Mouse (Mus musculus): ENCODE data around the gene Nfia.

Nfia gene

GRCm38 (mm10) chr4:97816753-97817152 lies 44.2 kb downstream of the Nfia start:
- DNase-seq (ENCODE audit: low read depth) = no peak

DNA sequence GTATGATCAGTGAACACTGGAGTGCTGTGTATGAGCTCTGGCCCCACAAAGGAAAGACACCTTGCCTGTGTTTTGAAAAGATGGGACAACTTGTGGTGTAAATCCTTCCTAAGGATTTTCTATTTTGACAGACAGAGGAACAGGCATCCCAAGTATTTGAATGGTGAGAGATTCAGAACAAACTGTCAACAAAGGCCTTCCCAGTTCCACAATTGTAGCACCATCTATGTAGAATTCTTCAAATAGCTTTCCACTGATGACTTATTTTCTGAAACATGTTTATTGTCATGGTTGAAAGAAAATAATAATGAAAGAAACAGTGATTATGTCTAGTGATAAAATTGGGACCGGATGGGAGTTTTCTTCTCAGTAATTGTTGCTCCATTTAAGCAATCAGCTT lies 45.2 kb downstream of the Nfia start:
- no peak for DNase-seq (ENCODE audit: low read depth)

- DNase-seq (ENCODE audit: low read depth) = no peak
These were observed 46.0 kb downstream of the Nfia start for GRCm38 (mm10) chr4:97818498-97818897.

- DNase-seq (ENCODE audit: low read depth) = no peak
These were observed 46.6 kb downstream of the Nfia start for GRCm38 (mm10) chr4:97819101-97819500.

- no peak for DNase-seq (ENCODE audit: low read depth)
These were observed 48.1 kb downstream of the Nfia start for GRCm38 (mm10) chr4:97820474-97821259.

DNA sequence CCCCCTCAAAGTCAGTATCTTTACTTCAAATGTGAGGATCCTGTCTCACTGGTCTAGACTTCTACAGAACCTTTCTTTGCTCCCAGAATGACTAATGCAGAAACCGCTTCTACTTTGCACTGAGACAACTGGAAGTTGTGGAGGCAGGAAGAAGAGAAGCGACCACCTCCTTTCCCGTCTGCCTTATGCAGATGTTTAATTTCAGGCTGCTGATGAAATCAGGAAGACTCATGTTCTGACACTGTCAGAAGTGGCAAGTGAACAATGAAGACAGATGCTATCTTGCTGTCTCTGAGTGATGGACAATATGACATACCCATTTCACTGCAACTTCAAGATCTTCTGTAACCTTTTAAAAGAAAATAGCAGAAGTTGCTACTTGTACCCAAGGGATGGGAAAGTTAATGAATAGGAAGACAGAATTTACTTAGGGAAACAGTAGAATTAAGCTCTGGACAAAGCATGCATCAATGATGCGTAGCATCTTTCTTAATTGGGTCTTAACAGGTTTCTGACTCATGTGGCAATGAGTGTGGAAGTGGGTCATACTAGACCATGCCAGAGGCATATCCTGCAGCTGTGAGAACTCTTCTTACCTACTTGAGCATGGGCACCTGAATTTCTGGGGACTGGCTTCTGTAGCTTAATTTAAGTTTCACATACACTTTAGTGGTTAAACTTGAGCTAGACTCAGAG lies 49.2 kb downstream of the Nfia start:
- no peak for DNase-seq (ENCODE audit: low read depth)

GRCm38 (mm10) chr4:97823512-97823911 lies 51.0 kb downstream of the Nfia start:
- DNase-seq (ENCODE audit: low read depth) = no peak

DNA sequence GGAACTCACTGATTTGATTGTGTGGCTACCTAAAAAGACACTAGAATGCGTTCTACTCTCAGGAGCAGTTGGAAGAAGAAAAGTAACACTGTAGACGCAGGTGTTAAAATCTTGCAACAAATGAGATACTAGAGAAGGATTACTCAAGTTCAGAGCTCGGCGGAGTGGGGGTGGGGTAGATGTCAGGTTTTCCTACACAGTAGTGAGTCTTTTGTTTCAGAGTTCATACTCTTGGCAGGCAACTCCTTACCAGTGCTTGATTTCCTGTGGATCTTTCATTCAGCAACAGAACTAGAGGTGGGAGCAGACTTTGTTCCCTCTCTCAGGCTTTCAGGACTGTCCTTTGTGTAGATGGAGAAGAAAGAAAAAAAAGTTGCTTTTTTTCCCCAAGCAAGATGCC lies 51.9 kb downstream of the Nfia start:
- DNase-seq (ENCODE audit: low read depth) = no peak

DNA sequence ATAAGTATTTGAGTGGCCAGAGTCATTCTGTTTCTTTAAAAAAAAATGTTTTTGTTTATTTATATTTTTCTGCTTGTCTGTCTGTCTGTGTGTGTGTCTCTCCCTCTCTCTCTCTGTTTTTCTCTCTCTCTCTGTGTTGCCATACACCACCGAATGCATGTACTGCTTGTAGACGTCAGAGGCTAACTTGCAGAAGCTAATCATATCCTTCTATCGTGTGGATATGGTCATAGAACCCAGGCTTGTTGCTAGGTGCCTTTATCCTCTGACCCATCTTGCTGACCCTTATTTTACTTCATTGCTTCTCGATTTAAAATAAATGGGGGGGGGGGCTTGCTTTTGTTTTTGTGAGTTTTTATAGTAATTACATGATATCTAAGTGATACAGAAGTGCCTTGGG lies 52.9 kb downstream of the Nfia start:
- DNase-seq (ENCODE audit: low read depth) = no peak

DNA sequence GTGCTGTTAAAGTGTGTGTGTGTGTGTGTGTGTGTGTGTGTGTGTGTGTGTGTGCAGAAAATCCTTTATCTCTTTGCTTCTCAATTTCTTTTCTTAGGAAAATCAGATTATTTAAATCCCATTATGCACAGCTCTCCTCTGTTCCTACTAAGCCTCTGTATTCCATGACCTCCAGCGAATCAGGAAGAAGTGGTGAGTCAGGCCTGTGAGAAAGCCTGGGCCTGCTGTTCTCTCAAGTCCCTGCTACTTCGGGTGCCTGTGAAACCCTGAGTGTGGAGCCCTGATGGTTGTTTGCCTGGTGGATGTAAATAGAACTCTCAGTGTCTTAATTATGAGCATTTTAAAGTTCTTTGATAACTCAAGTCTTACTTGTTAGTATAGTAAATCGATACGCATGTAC lies 53.3 kb downstream of the Nfia start:
- DNase-seq (ENCODE audit: low read depth) = no peak

DNA sequence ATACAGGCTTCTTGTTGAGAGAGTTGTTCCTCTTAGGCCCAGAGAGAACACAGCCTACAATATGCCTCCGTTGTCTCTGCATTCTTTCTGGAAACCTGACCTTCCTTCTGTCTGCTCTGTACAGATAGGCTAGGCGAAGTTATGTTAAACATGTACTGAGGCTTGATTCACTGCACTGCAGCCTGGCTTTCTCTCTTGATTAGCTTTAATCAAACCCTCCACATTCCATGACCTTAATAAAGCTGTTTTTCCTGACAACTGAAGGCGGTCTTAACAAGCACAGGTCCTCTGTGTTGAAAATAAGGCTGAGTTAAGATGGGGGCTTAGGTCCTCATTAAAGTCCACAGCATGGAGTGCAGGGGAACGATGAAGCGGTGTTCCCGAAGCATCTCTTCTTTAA lies 54.6 kb downstream of the Nfia start:
- DNase-seq (ENCODE audit: low read depth) = no peak

DNA sequence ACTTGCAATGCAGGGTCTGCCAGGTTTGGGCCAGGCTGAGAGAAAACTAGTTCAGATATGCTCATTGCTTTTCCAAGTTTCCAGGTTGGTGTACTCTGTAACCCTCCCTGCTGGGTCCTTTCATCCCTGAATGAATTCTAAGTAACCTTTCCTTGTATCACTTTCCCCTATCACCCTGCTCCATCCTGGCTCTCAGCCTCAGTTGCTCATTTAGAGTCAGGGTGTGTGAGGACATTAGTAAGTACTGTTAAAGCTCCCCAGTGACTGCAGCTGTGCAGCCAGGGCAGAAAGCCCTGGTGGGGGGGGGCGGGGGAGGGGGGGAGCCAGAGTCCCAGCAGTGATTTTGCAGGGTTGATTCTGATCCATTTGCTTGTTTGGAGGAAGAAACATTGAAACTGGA lies 56.0 kb downstream of the Nfia start:
- no peak for DNase-seq (ENCODE audit: low read depth)

DNA sequence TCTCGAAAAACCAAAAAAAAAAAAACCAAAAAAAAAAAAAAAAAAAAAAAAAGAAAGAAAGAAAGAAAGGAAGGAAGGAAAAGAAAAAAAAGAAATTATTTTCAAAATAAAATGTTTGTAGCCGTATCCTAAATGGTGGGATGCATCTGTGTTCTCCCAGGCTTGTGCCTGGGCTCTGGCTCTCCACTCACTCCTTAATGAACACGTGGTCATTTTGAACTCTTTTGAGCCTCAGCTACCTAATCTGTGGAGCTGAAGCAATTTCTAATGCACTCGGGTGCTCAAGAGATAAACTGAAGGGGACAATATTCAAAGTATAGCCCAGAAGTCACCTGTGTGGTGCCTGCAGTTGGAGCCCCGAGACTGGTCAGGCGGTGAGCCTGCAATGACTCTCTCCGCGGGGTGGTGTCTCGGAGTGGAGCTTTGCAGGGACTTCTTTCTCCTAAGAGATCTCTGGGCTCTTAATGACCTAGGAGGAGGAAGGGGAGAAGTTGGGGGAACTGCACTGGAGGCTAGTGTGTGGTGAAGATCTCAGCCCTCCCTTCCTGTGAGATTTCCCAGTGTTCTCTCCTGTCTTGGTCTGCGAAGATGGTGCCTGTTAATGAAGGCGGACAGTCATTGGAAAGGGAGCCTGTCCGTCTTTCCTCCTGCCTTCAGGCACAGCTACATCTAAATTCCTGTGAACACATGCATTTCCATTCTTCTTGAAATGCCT lies 57.0 kb downstream of the Nfia start:
- no peak for DNase-seq (ENCODE audit: low read depth)

DNA sequence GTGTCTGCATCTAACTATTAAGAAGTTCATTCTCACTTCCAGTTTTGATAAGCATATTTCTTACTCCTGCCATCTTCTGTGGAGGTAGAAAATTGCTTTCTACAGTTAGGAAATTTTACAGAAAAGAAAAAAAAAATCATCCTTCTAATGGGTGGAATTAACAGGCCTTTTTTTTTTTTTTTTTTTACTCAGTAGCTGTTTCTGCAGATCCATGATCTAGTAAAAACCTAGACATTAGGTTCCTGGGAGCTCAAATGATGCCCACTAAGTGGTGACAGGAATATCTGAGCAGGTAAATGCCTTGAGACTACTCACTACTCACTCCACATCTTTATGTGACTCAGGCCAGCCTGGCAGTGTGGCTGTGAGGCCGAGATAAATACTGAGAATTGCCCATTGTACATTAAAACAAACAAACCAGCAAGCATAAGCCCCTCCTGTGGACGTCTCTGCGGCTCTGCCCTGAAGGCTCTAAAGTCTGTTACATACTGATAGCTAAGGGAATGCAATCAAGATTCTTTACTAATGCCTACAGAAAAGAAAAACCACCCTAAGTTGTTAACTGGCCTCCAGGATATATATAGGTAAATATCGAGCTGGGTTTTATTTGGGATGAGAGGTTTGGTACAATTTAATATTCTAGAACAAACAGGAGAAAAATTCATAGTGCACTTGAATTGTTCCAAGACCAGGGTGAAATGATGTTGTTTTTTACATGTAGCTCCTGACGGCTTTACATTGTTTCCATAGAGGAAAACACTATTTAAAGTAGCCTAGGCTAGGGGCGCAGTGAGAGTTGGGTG lies 57.7 kb downstream of the Nfia start:
- no peak for DNase-seq (ENCODE audit: low read depth)

DNA sequence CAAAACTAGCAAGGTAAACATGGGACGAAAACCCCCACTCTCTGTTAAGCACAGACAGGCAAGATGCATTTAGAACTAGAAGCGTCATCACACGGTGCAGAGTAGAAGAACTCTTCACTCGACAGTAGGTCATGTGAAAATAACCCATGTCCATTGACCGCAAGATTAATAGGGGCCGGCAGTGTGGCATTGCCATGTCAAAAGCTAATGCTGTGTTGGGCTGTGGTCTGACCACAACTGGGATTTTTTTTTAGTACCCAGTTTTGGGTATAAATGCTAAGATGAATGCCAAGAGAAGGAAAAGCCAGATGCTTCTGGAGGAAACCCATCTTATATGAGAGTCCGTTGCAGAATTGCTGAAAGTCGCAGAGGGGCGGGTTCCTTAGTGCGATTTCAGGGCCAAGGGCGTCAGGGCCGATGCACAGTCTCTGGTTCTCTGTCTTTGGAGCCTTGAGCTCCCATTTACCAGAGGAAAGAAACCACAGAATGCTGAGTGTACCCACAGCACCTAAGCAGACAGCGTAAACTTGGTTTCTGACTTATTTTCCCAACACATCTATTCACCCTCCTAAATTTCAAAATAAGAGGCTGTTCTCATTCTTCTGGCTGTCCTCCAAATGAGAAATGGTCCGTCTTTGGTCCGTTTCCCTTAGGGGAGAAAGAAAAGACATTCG lies 58.5 kb downstream of the Nfia start:
- no peak for DNase-seq (ENCODE audit: low read depth)

DNA sequence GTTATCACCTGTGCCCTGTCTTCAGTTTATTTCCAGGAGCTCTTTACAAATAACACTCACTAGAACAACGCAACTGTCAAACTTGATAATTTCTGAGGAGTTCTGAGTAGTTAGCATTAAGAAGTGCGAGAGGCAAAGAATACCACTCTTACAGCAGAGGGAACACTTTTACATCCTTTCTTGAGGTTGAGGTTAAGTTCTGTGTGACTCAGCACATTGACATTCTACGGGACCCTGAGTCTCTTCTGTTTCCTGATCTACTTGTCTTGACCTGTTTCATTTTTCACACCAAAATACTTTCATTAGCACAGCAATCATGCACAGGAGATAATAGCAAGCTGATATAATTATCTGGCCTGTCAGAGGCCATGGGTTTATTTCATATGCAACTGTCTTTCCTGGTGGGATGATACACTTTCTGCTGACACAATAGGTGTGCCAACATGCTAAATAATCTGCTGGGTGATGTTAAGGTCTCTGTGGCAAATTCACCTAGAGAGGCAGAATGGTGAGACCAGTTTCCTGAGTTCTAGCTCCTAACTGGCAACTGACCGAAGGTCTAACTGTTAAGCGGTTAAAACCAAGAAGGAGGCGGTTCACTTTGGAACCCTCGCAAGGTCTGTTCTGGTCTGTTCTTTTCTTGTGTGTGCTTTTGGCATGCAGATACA lies 59.2 kb downstream of the Nfia start:
- no peak for DNase-seq (ENCODE audit: low read depth)

- DNase-seq (ENCODE audit: low read depth) = no peak
These were observed 59.7 kb downstream of the Nfia start for GRCm38 (mm10) chr4:97832279-97832640.

GRCm38 (mm10) chr4:97836812-97837211 lies 64.3 kb downstream of the Nfia start:
- DNase-seq (ENCODE audit: low read depth) = no peak

DNA sequence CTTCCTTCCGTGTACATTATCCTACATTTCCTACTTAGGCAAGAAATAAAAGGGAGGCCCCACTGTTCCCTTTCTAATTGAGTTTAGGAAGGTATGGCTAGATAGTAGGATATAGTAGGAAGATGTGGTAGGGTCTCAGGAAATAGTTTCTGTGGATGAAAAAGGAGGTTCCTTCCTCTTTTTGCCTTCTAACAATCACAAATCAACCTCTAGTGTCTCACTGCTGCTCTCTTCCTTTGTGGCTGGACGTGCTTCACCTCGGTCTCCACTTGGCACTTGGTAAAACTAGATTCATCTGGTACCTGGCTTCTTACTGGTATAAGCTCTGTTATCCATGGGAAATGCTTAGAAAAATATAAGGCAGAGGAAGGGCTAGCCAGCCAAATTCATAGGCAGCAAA lies 65.2 kb downstream of the Nfia start:
- no peak for DNase-seq (ENCODE audit: low read depth)

- no peak for DNase-seq (ENCODE audit: low read depth)
These were observed 66.1 kb downstream of the Nfia start for GRCm38 (mm10) chr4:97838651-97839050.

GRCm38 (mm10) chr4:97839406-97840101 lies 67.0 kb downstream of the Nfia start:
- no peak for DNase-seq (ENCODE audit: low read depth)
